Mouse (Mus musculus) intestine, postnatal 0 days (tissue): ENCODE measurements around the gene Tubgcp3. TPM values are rescaled to one million over a fixed set of nuclear protein-coding genes. Genes with fewer than 3 reads are reported as not detected.
A peak's percentile ranks its signal among the peaks of the same experiment; 100 is the strongest.

Experiments
- ATAC-seq: fragments of 200-750 bp; cut with Nextera tagmentation; 2 replicates; pipeline ENCODE4 v1.8.0; 2017; ENCODE audit warnings: mild to moderate bottlenecking, moderate TSS enrichment, moderate library complexity
- H3K27ac ChIP-seq: fragments of 300-500 bp; sonication (generic); 2 replicates; pipeline ENCODE4 v1.5.1; 2014; ENCODE audit warnings: mild to moderate bottlenecking, low read depth, low read length, moderate library complexity
- H3K27me3 ChIP-seq: fragments of 300-500 bp; sonication (generic); replicated peaks from 2 replicates; pipeline ENCODE4 v1.6.1; 2014; ENCODE audit warnings: low read length, mixed read lengths; ENCODE audit not compliant: control insufficient read depth, insufficient read depth
- H3K36me3 ChIP-seq: fragments of 300-500 bp; sonication (generic); 2 replicates; pipeline ENCODE4 v1.6.1; 2014; ENCODE audit warnings: mild to moderate bottlenecking, moderate library complexity; ENCODE audit not compliant: control insufficient read depth, insufficient read depth
- H3K4me1 ChIP-seq: fragments of 300-500 bp; sonication (generic); replicated peaks from 2 replicates; pipeline ENCODE4 v1.6.1; 2014; ENCODE audit warnings: antibody characterized with exemption, low read length, mixed read lengths; ENCODE audit not compliant: control insufficient read depth, insufficient read depth
- H3K4me2 ChIP-seq: fragments of 300-500 bp; sonication (generic); replicated peaks from 2 replicates; pipeline ENCODE4 v1.6.1; 2014; ENCODE audit warnings: low read depth, mild to moderate bottlenecking, moderate library complexity
- H3K4me3 ChIP-seq: fragments of 300-500 bp; sonication (generic); 2 replicates; pipeline ENCODE4 v1.5.1; 2014; ENCODE audit warnings: low read depth, low read length
- H3K9ac ChIP-seq: fragments of 300-500 bp; sonication (generic); 2 replicates; pipeline ENCODE4 v1.6.1; 2014; ENCODE audit warnings: mild to moderate bottlenecking, low read depth, low read length
- H3K9me3 ChIP-seq: fragments of 300-500 bp; sonication (generic); 2 replicates; pipeline ENCODE4 v1.6.1; 2016; ENCODE audit warnings: mixed run types; ENCODE audit not compliant: control insufficient read depth
- CTCF ChIP-seq: sonication (generic); IDR thresholded peaks from 2 replicates; pipeline ENCODE4 v1.5.1; 2016; ENCODE audit warnings: low read depth, mild to moderate bottlenecking, control low read depth, antibody characterized with exemption, moderate library complexity
- WGBS: fragments of 180-500 bp; shearing (Covaris S2); extraction: QIAGEN DNeasy Blood & Tissue Kit; methylation state at CpG from one replicate; pipeline ENCODE4 v1.1.7; 2014; 5-methylcytosine and 5-hydroxymethylcytosine counted together
- polyA plus RNA-seq: library from polyadenylated mRNA; unstranded; fragments of >200 nt; fragmentation: Nextera tagmentation; extraction: Ambion mirVana; gene quantifications from 2 replicates; pipeline ENCODE4 v1.2.1, GENCODE M21; 2015

The Tubgcp3 gene
- polyA plus RNA-seq = 14.8 and 15.2 TPM in 2 replicates

- peak within 1 kb of the TSS; percentile 74 for H3K27ac ChIP-seq
- WGBS = 2% methylated on average over 65 of the region's 65 CpGs
These were observed at the start of gene Tubgcp3 for GRCm38 (mm10) chr8:12672056-12672881. Gene Tubgcp3 (minus strand): TSS chr8:12672248.

GRCm38 (mm10) chr8:12719091-12719490 lies 47.0 kb upstream of the Tubgcp3 start:
- Histone ChIP-seq H3K4me2 (no peak overlapping the region), H3K4me3 (no peak overlapping the region), H3K36me3 (no peaks in the 10 kb centered on the region), H3K27ac (no peak overlapping the region), H3K9me3 (no peaks in the 10 kb centered on the region), H3K27me3 (no peaks in the 10 kb centered on the region), H3K9ac (no peak overlapping the region), H3K4me1 (no peaks in the 10 kb centered on the region; the same call in 1 of the 2 replicates)
- ATAC-seq = no peak
- no peak for TF ChIP-seq CTCF
- 52% methylated on average over 9 of the region's 9 CpGs for WGBS

More at GRCm38 (mm10) chr8:12672056-12672881, at the start of gene Tubgcp3:
- H3K27me3 ChIP-seq = no peaks in the 10 kb centered on the region
- H3K4me1 ChIP-seq = peaks cover 2% of the 10 kb centered on the region; the same call in 1 of the 2 replicates
- peak within 1 kb of the TSS; percentile 84 for H3K9ac ChIP-seq
- no peak for TF ChIP-seq CTCF
- peak within 1 kb of the TSS; percentile 67 for H3K4me2 ChIP-seq
- H3K9me3 ChIP-seq = no peaks in the 10 kb centered on the region
- ATAC-seq = peak; percentile 92
- peak within 1 kb of the TSS; percentile 87 for H3K4me3 ChIP-seq
- H3K36me3 ChIP-seq = no peaks in the 10 kb centered on the region

GRCm38 (mm10) chr8:12715861-12716585 lies 44.0 kb upstream of the Tubgcp3 start:
- no peaks in the 10 kb centered on the region for H3K27me3 ChIP-seq
- H3K4me1 ChIP-seq = no peaks in the 10 kb centered on the region; the same call in 1 of the 2 replicates
- H3K27ac ChIP-seq = no peak overlapping the region
- no peak for ATAC-seq
- WGBS = 74% methylated on average over 18 of the region's 18 CpGs
- no peaks in the 10 kb centered on the region for H3K36me3 ChIP-seq
- no peak for TF ChIP-seq CTCF
- H3K4me2 ChIP-seq = no peak overlapping the region
- H3K4me3 ChIP-seq = no peak overlapping the region
- no peak overlapping the region for H3K9ac ChIP-seq
- H3K9me3 ChIP-seq = no peaks in the 10 kb centered on the region

GRCm38 (mm10) chr8:12711623-12712022 lies 39.6 kb upstream of the Tubgcp3 start:
- peak; percentile 54 for ATAC-seq

GRCm38 (mm10) chr8:12703597-12703996 lies 31.5 kb upstream of the Tubgcp3 start:
- H3K36me3 ChIP-seq = no peaks in the 10 kb centered on the region
- ATAC-seq = no peak
- H3K27me3 ChIP-seq = peaks cover 2% of the 10 kb centered on the region; the same call in 1 of the 2 replicates
- TF ChIP-seq CTCF = no peak
- no peak overlapping the region for H3K27ac ChIP-seq
- H3K4me2 ChIP-seq = no peak overlapping the region
- H3K9ac ChIP-seq = no peak overlapping the region
- 81% methylated on average over 4 of the region's 4 CpGs for WGBS
- no peaks in the 10 kb centered on the region for H3K4me1 ChIP-seq
- H3K9me3 ChIP-seq = no peaks in the 10 kb centered on the region
- no peak overlapping the region for H3K4me3 ChIP-seq

More at GRCm38 (mm10) chr8:12711623-12712022, 39.6 kb upstream of the Tubgcp3 start:
- Histone ChIP-seq H3K9me3 (no peaks in the 10 kb centered on the region), H3K4me2 (peak overlapping the region; percentile 58), H3K27me3 (no peaks in the 10 kb centered on the region), H3K36me3 (no peaks in the 10 kb centered on the region), H3K9ac (no peak overlapping the region), H3K27ac (no peak overlapping the region), H3K4me1 (no peaks in the 10 kb centered on the region), H3K4me3 (0 out of 2 replicates have a peak overlapping the region, but pooled peaks have one; percentile 5)
- 31% methylated on average over 7 of the region's 7 CpGs for WGBS
- no peak for TF ChIP-seq CTCF

GRCm38 (mm10) chr8:12702290-12702689 lies 30.2 kb upstream of the Tubgcp3 start:
- Histone ChIP-seq H3K4me3 (no peak overlapping the region), H3K4me1 (no peaks in the 10 kb centered on the region), H3K27me3 (peaks cover 2% of the 10 kb centered on the region; the same call in 1 of the 2 replicates), H3K27ac (no peak overlapping the region), H3K36me3 (no peaks in the 10 kb centered on the region), H3K9ac (no peak overlapping the region), H3K9me3 (no peaks in the 10 kb centered on the region), H3K4me2 (no peak overlapping the region)
- no peak for ATAC-seq
- WGBS = 48% methylated on average over 8 of the region's 8 CpGs
- no peak for TF ChIP-seq CTCF
